Mouse (Mus musculus) CD4-positive, CD25-positive, alpha-beta regulatory T cell, adult 2 months (primary cell): ENCODE data around the gene Ebf1.

Source experiments
- DNase-seq: peaks from one replicate; pipeline ENCODE4 v3.0.0-alpha.2; 2012; ENCODE audit warnings: low read depth, low spot score

The Ebf1 gene

GRCm38 (mm10) chr11:44619131-44619886, 2.2 kb downstream of the Ebf1 start:
- no peak for DNase-seq

- no peak for DNase-seq
Measured at GRCm38 (mm10) chr11:44619887-44620693, 3.0 kb downstream of the Ebf1 start.

GRCm38 (mm10) chr11:44620694-44621446, 3.8 kb downstream of the Ebf1 start:
- no peak for DNase-seq

- no peak for DNase-seq
Measured at GRCm38 (mm10) chr11:44621615-44622014, 4.5 kb downstream of the Ebf1 start.

- DNase-seq = no peak
Measured at GRCm38 (mm10) chr11:44622023-44622731, 5.1 kb downstream of the Ebf1 start.

GRCm38 (mm10) chr11:44624564-44624963, 7.4 kb downstream of the Ebf1 start:
- DNase-seq = no peak

- no peak for DNase-seq
Measured at GRCm38 (mm10) chr11:44626065-44626464, 8.9 kb downstream of the Ebf1 start.

- DNase-seq = no peak
Measured at GRCm38 (mm10) chr11:44628412-44628811, 11.3 kb downstream of the Ebf1 start.

- no peak for DNase-seq
Measured at GRCm38 (mm10) chr11:44632064-44632968, 15.2 kb downstream of the Ebf1 start.

GRCm38 (mm10) chr11:44633001-44633693, 16.0 kb downstream of the Ebf1 start:
- no peak for DNase-seq

GRCm38 (mm10) chr11:44634552-44635193, 17.6 kb downstream of the Ebf1 start:
- DNase-seq = no peak

- no peak for DNase-seq
Measured at GRCm38 (mm10) chr11:44636241-44636640, 19.1 kb downstream of the Ebf1 start.

GRCm38 (mm10) chr11:44638193-44638754, 21.2 kb downstream of the Ebf1 start:
- no peak for DNase-seq

GRCm38 (mm10) chr11:44641496-44641895, 24.4 kb downstream of the Ebf1 start:
- DNase-seq = no peak

GRCm38 (mm10) chr11:44654340-44655019, 37.4 kb downstream of the Ebf1 start:
- DNase-seq = no peak

GRCm38 (mm10) chr11:44655468-44655867, 38.4 kb downstream of the Ebf1 start:
- DNase-seq = no peak

- no peak for DNase-seq
Measured at GRCm38 (mm10) chr11:44656916-44657315, 39.8 kb downstream of the Ebf1 start.

GRCm38 (mm10) chr11:44657833-44658395, 40.8 kb downstream of the Ebf1 start:
- DNase-seq = no peak
